Mouse (Mus musculus): ENCODE results near the gene Crxos. TPM values are rescaled to one million over a fixed set of nuclear protein-coding genes. Genes with fewer than 3 reads are reported as not detected.

The Crxos gene
- polyA plus RNA-seq, 1 experiment from 2014 or later, result not detected

DNA sequence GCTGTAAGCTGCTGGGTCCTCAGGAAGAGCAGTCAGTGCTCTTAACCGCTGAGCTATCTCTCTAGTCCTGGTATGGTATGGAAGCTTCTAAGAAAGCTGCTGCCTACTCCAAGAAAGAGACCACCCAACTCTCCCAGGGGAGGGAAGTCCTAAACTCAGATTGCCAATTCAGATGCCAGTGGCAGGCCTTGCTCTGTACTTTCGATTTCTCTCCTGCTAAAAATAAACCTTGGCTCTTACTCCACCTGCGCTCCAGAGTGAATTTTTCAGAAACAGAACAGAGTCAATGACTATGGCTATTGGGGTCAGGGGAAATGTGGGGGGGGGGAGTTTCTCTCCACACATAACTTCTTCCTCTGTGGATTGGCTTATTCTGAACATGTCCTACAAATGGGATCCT, 49.2 kb downstream of the Crxos start:
- Histone ChIP-seq H3K9me3 (ENCODE audit: control insufficient read depth, low read length) (no peaks in the 10 kb centered on the region), H3K27ac (ENCODE audit: low read depth, low read length) (no peak overlapping the region), H3K4me3 (ENCODE audit: low read depth, low read length) (no peak overlapping the region), H3K4me1 (ENCODE audit: control insufficient read depth, insufficient read depth, low read length) (no peaks in the 10 kb centered on the region), H3K4me2 (ENCODE audit: low read depth, low read length) (no peak overlapping the region), H3K27me3 (ENCODE audit: control insufficient read depth, insufficient read depth, low read length) (no peaks in the 10 kb centered on the region), H3K36me3 (ENCODE audit: control insufficient read depth, insufficient read depth, low read length) (no peaks in the 10 kb centered on the region), H3K9ac (replicated peaks; ENCODE audit: low read depth, low read length) (no peak overlapping the region)
- no peak for ATAC-seq (ENCODE audit: low read depth)
- 94% methylated on average over 3 of the region's 3 CpGs for WGBS

DNA sequence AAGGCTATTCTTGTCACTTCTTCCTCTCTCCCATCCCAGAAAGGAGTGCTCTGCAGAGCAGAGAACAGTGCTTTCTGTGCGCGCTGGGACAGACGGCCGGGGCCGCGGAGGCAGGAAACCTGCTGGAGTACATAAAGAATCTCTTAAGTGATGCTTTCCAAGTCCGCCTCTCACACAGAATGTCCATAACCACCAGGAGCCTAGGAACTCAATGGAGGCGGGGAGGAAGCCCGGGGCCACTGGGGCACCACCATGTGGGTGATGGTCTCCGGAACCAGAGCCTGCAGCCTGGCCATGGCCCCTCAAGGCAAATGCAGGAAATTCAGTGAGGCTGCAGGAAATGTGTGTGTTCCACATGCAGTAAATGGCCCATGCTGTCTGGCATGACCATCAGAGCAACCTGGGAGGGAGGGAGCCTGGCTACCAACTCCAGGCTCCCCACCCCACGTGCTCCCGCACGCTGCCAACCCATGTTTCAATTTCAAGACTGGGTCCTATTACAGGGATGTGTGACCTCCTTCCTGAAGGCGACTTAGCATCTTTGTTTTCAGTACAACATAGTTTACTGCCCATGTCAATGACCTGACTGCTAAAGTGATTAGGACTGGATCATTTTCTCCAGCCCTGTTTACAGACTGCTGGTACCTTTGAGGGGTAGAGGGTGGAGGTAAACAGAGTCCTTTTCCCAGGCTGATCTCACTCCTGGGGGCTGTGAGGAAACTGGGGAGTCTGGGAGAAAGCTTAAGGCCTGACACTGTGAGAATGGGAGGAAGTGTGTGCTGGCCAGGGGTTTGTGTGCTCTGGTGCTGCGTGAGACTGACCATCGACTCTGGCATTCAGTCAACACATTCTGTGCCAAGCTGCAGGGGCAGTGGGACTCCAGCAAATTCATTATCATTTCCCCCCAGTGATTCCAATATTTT, 51.3 kb downstream of the Crxos start:
- no peak overlapping the region for H3K4me3 ChIP-seq (ENCODE audit: low read depth, low read length)
- peaks cover 18% of the 10 kb centered on the region for H3K36me3 ChIP-seq (ENCODE audit: control insufficient read depth, insufficient read depth, low read length)
- no peaks in the 10 kb centered on the region for H3K27me3 ChIP-seq (ENCODE audit: control insufficient read depth, insufficient read depth, low read length)
- no peak overlapping the region for H3K9ac ChIP-seq (replicated peaks; ENCODE audit: low read depth, low read length)
- 62% methylated on average over 16 of the region's 16 CpGs for WGBS
- no peak for ATAC-seq (ENCODE audit: low read depth)
- no peak overlapping the region for H3K4me2 ChIP-seq (ENCODE audit: low read depth, low read length)
- H3K27ac ChIP-seq (ENCODE audit: low read depth, low read length), result no peak overlapping the region
- H3K9me3 ChIP-seq (ENCODE audit: control insufficient read depth, low read length), result no peaks in the 10 kb centered on the region
- H3K4me1 ChIP-seq (ENCODE audit: control insufficient read depth, insufficient read depth, low read length), result no peaks in the 10 kb centered on the region

DNA sequence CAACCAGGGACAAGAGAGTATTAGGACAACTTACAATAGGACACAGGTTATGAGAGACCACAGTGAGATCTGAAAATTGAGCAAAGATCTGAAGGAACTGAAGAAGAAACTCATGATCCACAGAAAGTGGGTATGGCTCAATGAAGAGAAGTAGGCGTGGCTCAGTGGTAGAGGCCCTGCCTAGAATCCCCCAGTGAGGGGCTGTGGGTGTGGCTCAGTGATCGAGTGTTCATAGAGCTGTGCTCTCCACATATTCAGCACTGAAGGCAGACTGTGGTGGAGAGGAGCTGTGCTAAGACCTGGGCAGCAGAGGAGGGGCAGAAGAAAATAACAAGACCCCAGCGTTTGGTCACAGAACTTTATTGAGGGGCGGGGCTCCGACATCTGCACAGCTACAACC, 55.1 kb downstream of the Crxos start:
- Histone ChIP-seq H3K4me1 (ENCODE audit: control insufficient read depth, insufficient read depth, low read length) (no peaks in the 10 kb centered on the region), H3K9ac (replicated peaks; ENCODE audit: low read depth, low read length) (no peak overlapping the region), H3K36me3 (ENCODE audit: control insufficient read depth, insufficient read depth, low read length) (peaks cover 55% of the 10 kb centered on the region), H3K4me2 (ENCODE audit: low read depth, low read length) (no peak overlapping the region), H3K27ac (ENCODE audit: low read depth, low read length) (no peak overlapping the region), H3K9me3 (ENCODE audit: control insufficient read depth, low read length) (no peaks in the 10 kb centered on the region), H3K27me3 (ENCODE audit: control insufficient read depth, insufficient read depth, low read length) (no peaks in the 10 kb centered on the region), H3K4me3 (ENCODE audit: low read depth, low read length) (no peak overlapping the region)
- 88% methylated on average over 5 of the region's 5 CpGs for WGBS
- no peak for ATAC-seq (ENCODE audit: low read depth)

DNA sequence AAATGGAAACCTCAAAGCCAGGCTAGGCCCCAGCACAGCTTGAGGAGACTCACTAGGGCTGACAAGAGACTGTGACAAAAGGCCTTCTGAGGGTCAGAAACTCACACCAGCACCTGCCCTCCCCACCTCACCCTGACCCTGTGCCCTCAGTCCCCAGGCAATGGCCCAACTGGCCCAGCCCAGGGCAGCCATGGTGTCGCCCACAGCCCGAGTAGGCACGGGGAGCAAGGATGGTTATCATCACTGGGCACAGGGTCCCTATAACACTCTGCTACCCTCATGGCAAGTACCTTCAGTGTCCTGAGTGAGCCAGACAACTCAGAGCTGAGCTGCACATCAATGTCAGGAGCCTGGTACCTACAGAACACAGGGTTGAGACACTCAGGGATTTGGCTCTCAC, 56.2 kb downstream of the Crxos start:
- ATAC-seq (ENCODE audit: low read depth), result no peak
- Histone ChIP-seq H3K4me2 (ENCODE audit: low read depth, low read length) (no peak overlapping the region), H3K36me3 (ENCODE audit: control insufficient read depth, insufficient read depth, low read length) (peaks cover 63% of the 10 kb centered on the region), H3K27ac (ENCODE audit: low read depth, low read length) (no peak overlapping the region), H3K27me3 (ENCODE audit: control insufficient read depth, insufficient read depth, low read length) (no peaks in the 10 kb centered on the region), H3K4me1 (ENCODE audit: control insufficient read depth, insufficient read depth, low read length) (no peaks in the 10 kb centered on the region), H3K9ac (replicated peaks; ENCODE audit: low read depth, low read length) (no peak overlapping the region), H3K9me3 (ENCODE audit: control insufficient read depth, low read length) (no peaks in the 10 kb centered on the region), H3K4me3 (ENCODE audit: low read depth, low read length) (no peak overlapping the region)
- 98% methylated on average over 3 of the region's 3 CpGs for WGBS

DNA sequence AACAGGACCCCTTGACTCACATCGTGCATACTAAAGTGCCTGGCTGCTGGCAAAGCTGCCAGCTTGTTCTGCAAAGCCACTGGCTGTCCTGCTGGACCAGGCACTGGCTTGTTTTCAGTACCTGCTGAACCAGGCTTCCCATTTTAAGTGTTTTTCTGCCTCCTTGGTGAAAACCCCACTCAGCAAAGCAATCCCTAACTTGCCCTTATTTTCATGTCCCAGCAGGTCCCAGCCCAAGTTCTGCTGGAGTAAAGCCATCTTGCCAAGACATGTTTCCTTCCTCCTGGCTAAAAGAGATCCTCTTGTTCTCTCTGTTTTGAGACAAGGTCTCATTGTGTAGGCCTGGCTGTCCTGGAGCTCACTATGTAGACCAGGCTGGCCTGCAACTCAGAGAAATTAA, 61.9 kb downstream of the Crxos start:
- Histone ChIP-seq H3K4me1 (ENCODE audit: control insufficient read depth, insufficient read depth, low read length) (peaks cover 13% of the 10 kb centered on the region), H3K27ac (ENCODE audit: low read depth, low read length) (no peak overlapping the region), H3K9me3 (ENCODE audit: control insufficient read depth, low read length) (no peaks in the 10 kb centered on the region), H3K4me2 (ENCODE audit: low read depth, low read length) (peak overlapping the region; percentile 95; the same call in 1 of the 2 replicates), H3K9ac (replicated peaks; ENCODE audit: low read depth, low read length) (no peak overlapping the region), H3K4me3 (ENCODE audit: low read depth, low read length) (no peak overlapping the region), H3K27me3 (ENCODE audit: control insufficient read depth, insufficient read depth, low read length) (no peaks in the 10 kb centered on the region), H3K36me3 (ENCODE audit: control insufficient read depth, insufficient read depth, low read length) (peaks cover 41% of the 10 kb centered on the region)
- no peak for ATAC-seq (ENCODE audit: low read depth)
- 90% methylated on average over 1 of the region's 1 CpGs for WGBS

DNA sequence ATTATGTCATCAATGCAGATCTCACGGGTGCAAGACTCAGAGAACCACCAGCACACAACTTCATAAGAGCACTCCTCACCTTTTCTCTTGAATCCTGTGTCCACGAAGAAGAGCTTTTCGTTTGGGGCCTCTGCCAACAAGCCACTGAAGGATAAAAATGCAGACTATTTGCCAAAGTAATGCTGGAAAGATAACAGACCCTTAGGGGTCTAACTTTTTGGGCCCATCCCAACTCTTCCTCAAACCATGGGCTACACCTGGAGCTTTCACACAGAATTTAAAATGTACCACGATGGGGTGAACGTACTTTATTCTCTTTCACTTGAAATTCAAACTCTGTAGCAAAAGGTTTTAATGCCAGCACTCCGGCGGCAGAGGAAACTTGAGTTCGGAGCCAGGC, 62.8 kb downstream of the Crxos start:
- Histone ChIP-seq H3K4me2 (ENCODE audit: low read depth, low read length) (peak overlapping the region; percentile 95), H3K27ac (ENCODE audit: low read depth, low read length) (no peak overlapping the region; the same call in 1 of the 2 replicates), H3K27me3 (ENCODE audit: control insufficient read depth, insufficient read depth, low read length) (no peaks in the 10 kb centered on the region), H3K9me3 (ENCODE audit: control insufficient read depth, low read length) (no peaks in the 10 kb centered on the region), H3K4me3 (ENCODE audit: low read depth, low read length) (peak overlapping the region; percentile 66), H3K4me1 (ENCODE audit: control insufficient read depth, insufficient read depth, low read length) (peaks cover 13% of the 10 kb centered on the region), H3K36me3 (ENCODE audit: control insufficient read depth, insufficient read depth, low read length) (peaks cover 32% of the 10 kb centered on the region), H3K9ac (replicated peaks; ENCODE audit: low read depth, low read length) (peak overlapping the region; percentile 78)
- ATAC-seq (ENCODE audit: low read depth), result no peak
- 9% methylated on average over 8 of the region's 8 CpGs for WGBS

DNA sequence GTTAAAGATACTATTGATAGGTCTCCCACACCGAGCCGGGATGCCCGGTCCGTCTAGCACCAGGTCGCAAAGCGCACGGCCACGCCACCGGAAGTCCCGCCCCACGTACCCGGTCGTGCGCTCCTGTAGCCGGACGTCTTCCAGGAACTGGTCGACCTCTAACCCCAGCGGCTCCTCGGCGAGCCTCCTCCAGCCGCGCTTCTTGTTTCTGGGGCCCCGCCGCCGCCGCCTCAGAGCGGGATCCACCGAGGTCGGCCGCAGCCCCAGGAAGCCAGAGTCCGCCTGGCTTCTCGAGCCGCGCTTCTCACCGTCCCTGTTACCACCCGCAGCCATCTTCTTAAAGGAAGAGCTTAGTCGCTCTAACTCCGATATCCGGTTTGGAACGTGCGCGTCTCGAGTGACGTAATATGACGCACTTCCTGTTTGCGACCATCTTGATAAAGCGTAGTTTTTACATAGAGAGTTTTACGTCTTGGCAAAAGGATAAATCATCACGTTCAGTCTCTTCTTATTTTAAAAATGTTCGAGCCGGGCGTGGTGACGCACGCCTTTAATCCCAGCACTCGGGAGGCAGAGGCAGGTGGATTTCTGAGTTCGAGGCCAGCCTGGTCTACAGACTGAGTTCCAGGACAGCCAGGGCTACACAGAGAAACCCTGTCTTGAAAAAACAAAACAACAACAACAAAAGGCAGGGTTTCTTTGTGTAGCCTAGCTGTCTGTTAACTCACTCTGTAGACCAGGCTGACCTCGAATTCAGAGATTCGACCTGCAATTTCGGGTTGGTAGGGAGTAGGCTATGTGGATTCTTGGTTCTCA, 63.5 kb downstream of the Crxos start, which contains the start of gene Nop53:
Nop53 (minus strand) TSS at position 354 of the 816 bp plus-strand sequence.
- Histone ChIP-seq H3K4me3 (ENCODE audit: low read depth, low read length) (peak within 1 kb of the TSS; percentile 66), H3K4me2 (ENCODE audit: low read depth, low read length) (peak within 1 kb of the TSS; percentile 95), H3K36me3 (ENCODE audit: control insufficient read depth, insufficient read depth, low read length) (peaks cover 26% of the 10 kb centered on the region), H3K27ac (ENCODE audit: low read depth, low read length) (peak within 1 kb of the TSS; percentile 93), H3K9me3 (ENCODE audit: control insufficient read depth, low read length) (no peaks in the 10 kb centered on the region), H3K4me1 (ENCODE audit: control insufficient read depth, insufficient read depth, low read length) (peaks cover 13% of the 10 kb centered on the region), H3K9ac (replicated peaks; ENCODE audit: low read depth, low read length) (peak within 1 kb of the TSS; percentile 78), H3K27me3 (ENCODE audit: control insufficient read depth, insufficient read depth, low read length) (no peaks in the 10 kb centered on the region)
- ATAC-seq (ENCODE audit: low read depth), result peak; percentile 95
- WGBS, result 2% methylated on average over 59 of the region's 59 CpGs

DNA sequence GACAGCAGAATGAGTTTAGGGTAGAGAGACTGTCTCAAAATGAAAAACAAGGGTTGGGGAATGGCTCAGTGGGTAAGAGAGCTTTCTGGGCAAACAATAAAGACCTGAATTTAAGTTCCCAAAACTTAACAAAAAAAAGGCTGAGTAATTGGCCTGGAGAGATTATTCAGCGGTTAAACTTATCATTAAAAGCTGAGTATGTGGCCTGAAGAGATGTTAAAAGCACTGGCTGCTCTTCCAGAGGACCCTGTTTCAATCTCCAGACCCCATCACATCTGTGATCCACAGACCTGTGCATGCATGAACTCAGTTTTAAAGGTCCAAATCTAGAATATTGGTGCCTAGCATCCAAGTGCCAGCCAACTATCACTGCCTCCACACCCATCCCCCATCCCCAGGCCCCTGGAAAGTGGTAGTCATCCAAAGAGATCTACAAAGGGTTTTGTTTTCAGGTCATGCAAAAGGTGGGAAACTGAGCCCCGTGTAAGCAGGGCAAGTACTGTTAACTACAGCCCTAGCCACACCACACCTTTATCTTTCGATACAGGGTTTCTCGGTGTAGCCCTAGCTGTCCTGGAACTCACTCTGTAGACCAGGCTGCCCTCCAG, 65.3 kb downstream of the Crxos start:
- ATAC-seq (ENCODE audit: low read depth), result no peak
- Histone ChIP-seq H3K9ac (replicated peaks; ENCODE audit: low read depth, low read length) (no peak overlapping the region), H3K9me3 (ENCODE audit: control insufficient read depth, low read length) (no peaks in the 10 kb centered on the region), H3K27me3 (ENCODE audit: control insufficient read depth, insufficient read depth, low read length) (no peaks in the 10 kb centered on the region), H3K4me1 (ENCODE audit: control insufficient read depth, insufficient read depth, low read length) (peaks cover 13% of the 10 kb centered on the region), H3K36me3 (ENCODE audit: control insufficient read depth, insufficient read depth, low read length) (peaks cover 8% of the 10 kb centered on the region), H3K4me3 (ENCODE audit: low read depth, low read length) (no peak overlapping the region), H3K27ac (ENCODE audit: low read depth, low read length) (no peak overlapping the region), H3K4me2 (ENCODE audit: low read depth, low read length) (no peak overlapping the region)
- 51% methylated on average over 4 of the region's 4 CpGs for WGBS
